ENCODE assay signal across 12 mouse cellular contexts in the genomic region with DNA sequence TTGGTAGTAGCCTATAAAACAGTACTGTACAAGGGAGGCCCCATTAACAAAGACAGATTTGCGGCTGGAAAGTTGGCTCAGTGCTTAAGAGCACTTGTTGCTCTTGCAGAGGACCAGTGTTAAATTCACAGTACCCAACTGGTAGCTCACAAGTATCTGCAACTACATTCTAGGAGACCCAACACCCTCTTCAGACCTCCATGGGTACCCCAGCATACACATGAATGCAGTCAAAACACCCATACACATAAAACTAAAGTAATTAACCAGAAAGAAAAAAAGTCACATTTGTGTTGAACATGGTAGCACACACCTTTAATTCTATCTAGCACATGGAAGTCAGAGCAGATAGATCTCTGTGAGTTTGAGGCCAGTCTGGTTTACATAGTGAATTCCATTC.
"Had no signal": no experiment of that assay in that cellular context is flagged by ENCODE, and none has a peak within 500 bp of the region (broad histone marks: within the 10 kb centered on the region; RNA-seq: fewer than 3 reads in every experiment).

No protein-coding gene starts in this region.

- H3K9me3 ChIP-seq: limb, embryonic 15.5 days had no signal

- H3K4me3 ChIP-seq: layer of hippocampus, adult 2 months had no signal

- DNase-seq: layer of hippocampus, adult 9-11 months; liver, postnatal 0 days; lung, embryonic 14.5 days; midbrain, embryonic 14.5 days; thymus, adult 2 months; thymus, postnatal 14 days had no signal

- H3K27ac ChIP-seq: layer of hippocampus, adult 2 months; liver, embryonic 14.5 days; macrophage had no signal

- H3K27me3 ChIP-seq: limb, embryonic 15.5 days had no signal

- H3K9ac ChIP-seq: liver, embryonic 14.5 days; liver, postnatal 0 days had no signal

- H3K36me3 ChIP-seq: limb, embryonic 15.5 days had no signal

- ATAC-seq: inflammation-experienced regulatory T-cells, adult 6 months; liver, postnatal 0 days; lung, postnatal 0 days had no signal
